Mouse (Mus musculus): Measurements from ENCODE around the gene Rrn3. TPM values are rescaled to one million over a fixed set of nuclear protein-coding genes. Genes with fewer than 3 reads are reported as not detected.

Rrn3 gene
- polyA plus RNA-seq (2014; fragmentation: Illumina TruSeq; extraction: RNeasy Lipid Tissue Mini Kit (QIAGEN cat#74804); ENCODE audit: low read depth, low replicate concordance), result 79.5 TPM

DNA sequence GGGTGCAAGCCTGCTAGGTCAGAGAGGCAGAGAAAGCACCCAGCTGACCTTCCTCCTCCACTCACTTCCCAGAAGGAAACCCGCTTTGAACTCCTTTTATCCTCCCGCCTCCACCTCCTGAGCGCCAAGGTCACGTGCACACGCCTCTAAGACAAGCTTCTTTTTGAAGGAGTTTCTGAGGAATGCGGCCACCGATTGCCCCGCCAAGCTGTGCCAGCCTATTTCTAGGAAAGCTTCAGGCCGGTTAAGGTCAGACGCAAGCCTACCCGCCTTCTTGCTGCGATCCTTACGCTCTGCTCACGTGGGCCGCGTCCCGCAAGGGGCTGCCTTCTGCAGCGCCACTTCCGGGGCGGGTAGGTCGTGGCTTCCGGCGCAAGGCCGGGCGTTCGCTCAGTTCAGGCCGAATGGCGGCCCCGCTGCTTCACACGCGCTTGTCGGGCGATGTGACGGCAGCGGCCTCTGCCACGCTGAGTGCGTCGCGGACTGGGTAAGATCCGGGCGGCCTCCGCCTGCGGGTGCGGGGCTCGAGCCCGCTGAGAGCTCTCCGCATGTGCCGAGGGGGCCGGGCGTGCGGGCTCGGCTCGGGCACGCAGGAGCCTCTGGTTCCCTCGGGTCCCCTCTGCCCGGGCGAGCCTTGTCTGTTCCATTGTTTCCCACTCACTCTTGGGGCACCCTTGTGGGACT is at the start of gene Rrn3:
Gene Rrn3 (plus strand): TSS at position 356 of the 684 bp plus-strand sequence.

DNA sequence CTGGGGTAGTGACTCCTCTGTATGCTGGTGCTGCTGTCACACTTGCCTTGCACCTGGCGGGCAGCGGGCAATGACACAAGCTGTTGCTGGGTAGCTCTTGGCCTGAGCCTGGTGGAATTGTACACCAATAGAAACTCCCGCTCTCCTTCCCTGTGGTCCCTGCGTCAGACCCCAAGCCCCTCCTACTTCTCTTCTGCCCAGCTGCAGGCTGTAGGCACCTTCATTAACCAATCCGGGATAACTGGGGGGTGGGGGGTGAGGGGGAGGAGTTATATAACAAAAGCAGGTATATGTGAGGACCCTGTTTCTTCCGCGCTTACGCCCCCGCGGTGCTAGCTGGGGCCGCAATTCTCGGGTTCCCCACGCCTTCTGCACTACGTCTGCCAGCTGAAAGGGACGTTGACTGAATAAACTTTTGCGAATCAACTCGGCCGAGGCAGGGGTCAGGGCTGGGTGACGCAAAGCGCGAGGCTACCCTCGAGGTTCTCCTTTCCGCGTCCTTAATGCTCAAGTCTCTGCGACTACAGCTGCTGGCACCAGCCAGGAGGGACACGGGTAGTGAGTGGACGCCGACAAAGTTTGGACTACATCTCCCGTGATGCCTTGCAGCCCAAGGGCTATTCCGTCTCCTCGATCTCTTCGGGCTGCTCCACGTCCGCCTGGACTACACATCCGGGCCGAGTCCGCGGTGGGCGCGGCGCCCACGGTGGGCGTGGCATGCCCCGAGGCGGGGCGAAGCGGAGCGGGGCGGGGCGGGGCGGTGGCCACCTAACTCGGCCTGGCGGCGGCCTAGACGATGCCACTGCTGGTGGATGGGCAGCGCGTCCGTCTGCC is 38.3 kb downstream of the Rrn3 start, which contains the start of gene Ntan1:
Gene Ntan1 (plus strand): TSS at position 286 of the 834 bp plus-strand sequence.

Other genes with a start within 250 kb of the Rrn3 start
- gene Parn, start 112.5 kb upstream of the Rrn3 start, polyA plus RNA-seq (2014; fragmentation: Illumina TruSeq; extraction: RNeasy Lipid Tissue Mini Kit (QIAGEN cat#74804); ENCODE audit: low read depth, low replicate concordance), result 59.3 TPM
- 40.2 TPM for gene Bfar, start 108.8 kb upstream of the Rrn3 start, polyA plus RNA-seq (2014; fragmentation: Illumina TruSeq; extraction: RNeasy Lipid Tissue Mini Kit (QIAGEN cat#74804); ENCODE audit: low read depth, low replicate concordance)
- gene 3110001I22Rik, start 108.8 kb upstream of the Rrn3 start, polyA plus RNA-seq (2014; fragmentation: Illumina TruSeq; extraction: RNeasy Lipid Tissue Mini Kit (QIAGEN cat#74804); ENCODE audit: low read depth, low replicate concordance), result 15.4 TPM
- not detected for gene Pla2g10, start 49.7 kb upstream of the Rrn3 start, polyA plus RNA-seq (2014; fragmentation: Illumina TruSeq; extraction: RNeasy Lipid Tissue Mini Kit (QIAGEN cat#74804); ENCODE audit: low read depth, low replicate concordance)
- gene Ntan1, start 38.1 kb downstream of the Rrn3 start, polyA plus RNA-seq (2014; fragmentation: Illumina TruSeq; extraction: RNeasy Lipid Tissue Mini Kit (QIAGEN cat#74804); ENCODE audit: low read depth, low replicate concordance), result 73.6 TPM
- 100 TPM for gene Pdxdc1, start 122.4 kb downstream of the Rrn3 start, polyA plus RNA-seq (2014; fragmentation: Illumina TruSeq; extraction: RNeasy Lipid Tissue Mini Kit (QIAGEN cat#74804); ENCODE audit: low read depth, low replicate concordance)
- gene Mpv17l, start 122.5 kb downstream of the Rrn3 start, polyA plus RNA-seq (2014; fragmentation: Illumina TruSeq; extraction: RNeasy Lipid Tissue Mini Kit (QIAGEN cat#74804); ENCODE audit: low read depth, low replicate concordance), result 61.1 TPM
- gene 2900011O08Rik, start 205.9 kb downstream of the Rrn3 start, polyA plus RNA-seq (2014; fragmentation: Illumina TruSeq; extraction: RNeasy Lipid Tissue Mini Kit (QIAGEN cat#74804); ENCODE audit: low read depth, low replicate concordance), result 0.52 TPM
- not detected for gene Ifitm7, start 206.2 kb downstream of the Rrn3 start, polyA plus RNA-seq (2014; fragmentation: Illumina TruSeq; extraction: RNeasy Lipid Tissue Mini Kit (QIAGEN cat#74804); ENCODE audit: low read depth, low replicate concordance)

All from adrenal gland, adult 10 weeks (tissue).